Mouse (Mus musculus) kidney, embryonic 16.5 days (tissue): Measurements from ENCODE around the gene Gna15. TPM values are rescaled to one million over a fixed set of nuclear protein-coding genes. Genes with fewer than 3 reads are reported as not detected.

Source experiments
- ATAC-seq: fragments of 200-750 bp; cut with Nextera tagmentation; 2 replicates; pipeline ENCODE4 v1.8.0; 2017; ENCODE audit warnings: moderate TSS enrichment; ENCODE audit not compliant: low FRiP score, low TSS enrichment
- H3K27ac ChIP-seq: fragments of 300-500 bp; sonication (generic); 2 replicates; pipeline ENCODE4 v1.5.1; 2014; ENCODE audit warnings: low read length
- H3K27me3 ChIP-seq: fragments of 300-500 bp; sonication (generic); 2 replicates; pipeline ENCODE4 v1.6.1; 2014; ENCODE audit warnings: low read length, control low read depth, mixed read lengths; ENCODE audit not compliant: insufficient read depth
- H3K36me3 ChIP-seq: fragments of 300-500 bp; sonication (generic); 2 replicates; pipeline ENCODE4 v1.6.1; 2014; ENCODE audit warnings: low read length, control low read depth, mixed read lengths; ENCODE audit not compliant: insufficient read depth
- H3K4me1 ChIP-seq: fragments of 300-500 bp; sonication (generic); 2 replicates; pipeline ENCODE4 v1.6.1; 2014; ENCODE audit warnings: low read length, control low read depth, mixed read lengths; ENCODE audit not compliant: insufficient read depth
- H3K4me2 ChIP-seq: fragments of 300-500 bp; sonication (generic); replicated peaks from 2 replicates; pipeline ENCODE4 v1.6.1; 2014; ENCODE audit warnings: low read depth, low read length
- H3K4me3 ChIP-seq: fragments of 300-500 bp; sonication (generic); 2 replicates; pipeline ENCODE4 v1.5.1; 2014; ENCODE audit warnings: mild to moderate bottlenecking, low read length
- H3K9ac ChIP-seq: fragments of 300-500 bp; sonication (generic); replicated peaks from 2 replicates; pipeline ENCODE4 v1.6.1; 2014; ENCODE audit warnings: low read length
- H3K9me3 ChIP-seq: fragments of 300-500 bp; sonication (generic); 2 replicates; pipeline ENCODE4 v1.6.1; 2016; ENCODE audit warnings: low read length, control low read depth
- WGBS: fragments of 180-500 bp; shearing (Covaris S2); extraction: QIAGEN DNeasy Blood & Tissue Kit; methylation state at CpG from one replicate; pipeline ENCODE4 v1.1.7; 2014; 5-methylcytosine and 5-hydroxymethylcytosine counted together
- polyA plus RNA-seq: library from polyadenylated mRNA; unstranded; fragments of >200 nt; fragmentation: Nextera tagmentation; extraction: Ambion mirVana; gene quantifications from 2 replicates; pipeline ENCODE4 v1.2.1, GENCODE M21; 2015

The Gna15 gene
- polyA plus RNA-seq, 1 experiment from 2014 or later = 0.70 TPM

DNA sequence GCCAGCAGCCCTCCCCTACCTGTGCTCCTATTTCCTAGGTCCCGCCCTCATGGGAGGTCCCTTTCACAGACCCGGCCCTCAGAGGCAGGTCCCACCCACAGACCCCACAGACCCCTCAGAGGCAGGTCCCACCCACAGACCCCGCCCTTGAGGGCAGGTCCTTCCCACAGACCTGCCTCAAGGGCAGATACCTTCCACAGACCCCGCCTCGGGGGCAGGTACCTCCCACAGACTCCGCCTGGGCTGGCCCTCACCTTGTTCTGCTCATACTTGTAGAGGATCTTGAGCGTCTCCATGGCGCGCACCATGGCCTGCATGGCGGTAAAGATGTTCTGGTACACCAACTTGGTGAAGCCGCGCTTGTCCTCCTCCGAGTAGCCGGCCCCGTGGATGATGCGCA, 10.8 kb upstream of the Gna15 start:
- Histone ChIP-seq H3K4me3 (no peak overlapping the region), H3K27me3 (no peaks in the 10 kb centered on the region), H3K4me1 (no peaks in the 10 kb centered on the region), H3K9me3 (no peaks in the 10 kb centered on the region), H3K9ac (no peak overlapping the region), H3K27ac (no peak overlapping the region), H3K36me3 (peaks cover 36% of the 10 kb centered on the region), H3K4me2 (no peak overlapping the region)
- peak; percentile 58; the same call in 1 of the 2 replicates for ATAC-seq
- WGBS = 61% methylated on average over 16 of the region's 16 CpGs

DNA sequence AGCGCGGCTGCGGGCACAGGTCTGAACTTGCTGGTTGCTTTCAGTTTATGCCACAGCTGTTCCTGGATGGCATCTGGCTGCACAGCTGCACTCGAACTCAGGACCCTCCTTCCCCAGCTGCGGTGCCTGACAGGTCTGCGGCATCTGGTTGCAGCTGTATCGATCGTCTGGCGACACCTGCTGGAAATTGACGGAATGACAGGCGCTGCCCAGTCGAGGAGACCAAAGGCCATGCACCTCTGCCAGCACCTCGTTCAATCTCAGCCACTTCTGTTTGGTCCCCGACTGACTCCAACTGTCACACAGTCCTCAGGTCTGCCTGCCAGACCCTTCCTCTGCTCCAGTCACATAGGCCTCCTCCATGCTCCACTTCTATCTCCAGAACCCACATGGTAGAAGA, 2.8 kb upstream of the Gna15 start:
- peaks cover 3% of the 10 kb centered on the region; the same call in 1 of the 2 replicates for H3K4me1 ChIP-seq
- no peak overlapping the region for H3K27ac ChIP-seq
- H3K4me2 ChIP-seq = no peak overlapping the region
- H3K9ac ChIP-seq = no peak overlapping the region
- no peaks in the 10 kb centered on the region for H3K27me3 ChIP-seq
- H3K4me3 ChIP-seq = no peak overlapping the region
- H3K36me3 ChIP-seq = peaks cover 31% of the 10 kb centered on the region
- ATAC-seq = peak; percentile 73
- WGBS = 11% methylated on average over 14 of the region's 14 CpGs
- H3K9me3 ChIP-seq = no peaks in the 10 kb centered on the region

DNA sequence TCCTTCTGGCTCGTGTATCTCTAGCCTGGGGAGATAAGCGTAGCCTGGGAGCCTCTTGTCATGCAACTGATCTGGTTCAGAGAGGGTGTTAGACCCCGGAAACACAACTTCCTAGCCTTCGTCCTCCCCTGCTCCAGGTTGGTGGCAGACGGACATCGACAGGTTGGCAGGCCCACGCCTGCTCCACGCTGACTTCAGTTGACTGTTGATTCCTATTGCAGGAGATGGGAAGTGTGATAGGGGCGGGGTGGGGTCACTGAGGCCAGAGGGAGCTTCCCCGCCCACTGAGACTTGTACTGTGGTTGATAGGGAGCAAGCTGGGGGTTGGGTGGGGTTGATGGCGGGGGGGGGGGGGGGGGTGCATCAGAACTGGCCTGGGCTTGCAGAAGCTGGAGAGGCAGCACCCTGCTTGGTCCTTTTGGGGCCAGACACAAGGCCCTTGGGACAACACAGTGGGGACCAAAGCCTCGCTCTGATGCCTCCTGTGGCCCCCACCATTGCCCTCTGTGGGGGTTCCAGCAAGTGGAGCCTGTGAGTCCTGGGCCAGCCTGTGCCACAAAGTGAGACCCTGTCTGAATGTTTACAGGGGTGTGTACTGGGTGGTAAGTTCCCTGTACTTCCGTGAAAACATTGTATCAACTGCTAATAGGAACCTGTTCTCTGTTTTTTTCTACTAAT, 1.1 kb upstream of the Gna15 start:
- Histone ChIP-seq H3K27ac (no peak overlapping the region), H3K4me1 (peaks cover 3% of the 10 kb centered on the region; the same call in 1 of the 2 replicates), H3K4me3 (no peak overlapping the region), H3K9me3 (no peaks in the 10 kb centered on the region), H3K4me2 (no peak overlapping the region), H3K27me3 (no peaks in the 10 kb centered on the region), H3K9ac (no peak overlapping the region), H3K36me3 (peaks cover 15% of the 10 kb centered on the region)
- 58% methylated on average over 12 of the region's 13 CpGs for WGBS
- no peak for ATAC-seq

DNA sequence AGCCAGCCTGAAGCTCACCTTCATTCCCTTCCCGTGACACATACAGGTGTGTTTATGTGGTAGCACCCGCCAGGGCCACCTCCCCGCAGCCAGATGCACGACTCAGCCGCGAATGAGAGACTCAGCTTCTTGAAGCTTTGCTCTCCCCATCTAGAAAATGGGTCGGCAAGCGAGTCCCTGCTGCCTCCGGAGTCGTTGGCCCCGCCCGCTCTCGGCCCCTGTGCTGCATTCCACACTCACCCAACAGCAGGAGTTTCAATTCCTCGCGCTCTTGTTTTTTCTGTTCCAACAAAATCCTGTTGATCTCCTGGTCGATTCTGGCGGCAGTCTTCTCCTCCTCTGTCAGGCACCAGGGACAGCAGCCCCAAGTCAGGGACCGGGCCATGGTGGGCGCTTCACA, 455 bp downstream of the Gna15 start:
- H3K4me3 ChIP-seq = peak overlapping the region; percentile 11; the same call in 1 of the 2 replicates
- no peak for ATAC-seq
- H3K9me3 ChIP-seq = no peaks in the 10 kb centered on the region
- 24% methylated on average over 19 of the region's 19 CpGs for WGBS
- no peak overlapping the region; the same call in 1 of the 2 replicates for H3K4me2 ChIP-seq
- H3K9ac ChIP-seq = peak overlapping the region; percentile 48; the same call in 1 of the 2 replicates
- peaks cover 3% of the 10 kb centered on the region; the same call in 1 of the 2 replicates for H3K4me1 ChIP-seq
- no peak overlapping the region for H3K27ac ChIP-seq
- H3K27me3 ChIP-seq = no peaks in the 10 kb centered on the region
- H3K36me3 ChIP-seq = peaks cover 1% of the 10 kb centered on the region; the same call in 1 of the 2 replicates

DNA sequence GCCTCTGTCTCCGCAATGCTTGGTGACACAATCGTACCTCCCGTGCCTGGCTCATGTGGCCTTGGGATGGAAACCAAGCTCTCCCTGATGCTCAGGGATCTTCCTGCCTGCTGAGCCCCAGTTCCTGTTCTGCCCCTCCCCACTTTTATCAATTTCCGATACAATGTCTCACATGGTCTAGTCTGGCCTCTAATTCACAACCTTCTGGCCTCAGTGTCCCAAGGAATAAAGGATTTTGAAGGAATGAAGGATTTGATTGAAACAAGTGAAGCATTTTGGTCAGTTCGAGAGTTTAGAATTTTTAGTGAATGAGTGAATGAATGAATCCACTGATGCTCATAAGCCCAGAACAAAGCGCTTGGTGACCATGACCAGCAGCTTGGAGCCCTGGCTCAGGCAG, 883 bp downstream of the Gna15 start:
- Histone ChIP-seq H3K9ac (no peak overlapping the region), H3K9me3 (no peaks in the 10 kb centered on the region), H3K27me3 (no peaks in the 10 kb centered on the region), H3K4me1 (peaks cover 3% of the 10 kb centered on the region; the same call in 1 of the 2 replicates), H3K27ac (no peak overlapping the region), H3K4me3 (no peak overlapping the region), H3K36me3 (no peaks in the 10 kb centered on the region), H3K4me2 (no peak overlapping the region)
- no peak for ATAC-seq
- WGBS = 74% methylated on average over 6 of the region's 6 CpGs

DNA sequence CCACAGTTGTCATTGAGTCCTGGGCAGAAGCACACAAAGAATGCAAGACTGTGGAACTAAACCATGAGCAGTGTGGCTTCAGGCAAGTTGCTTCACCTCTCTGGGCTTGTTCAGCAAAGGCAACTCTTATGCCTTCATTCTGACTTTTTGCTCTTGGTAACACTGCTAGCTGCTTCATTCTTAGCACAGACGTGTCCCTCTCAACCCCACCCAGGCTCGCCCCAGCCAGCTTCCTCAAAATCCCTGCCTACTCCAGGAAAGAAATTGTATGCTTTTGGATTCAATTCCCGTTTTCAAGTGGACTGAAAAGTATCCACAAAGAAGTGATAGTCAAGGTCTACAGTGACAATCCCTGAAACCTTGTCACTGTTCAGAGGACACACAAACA, 4.1 kb downstream of the Gna15 start:
- H3K4me2 ChIP-seq = no peak overlapping the region
- peaks cover 1% of the 10 kb centered on the region; the same call in 1 of the 2 replicates for H3K4me1 ChIP-seq
- H3K27ac ChIP-seq = no peak overlapping the region
- no peaks in the 10 kb centered on the region for H3K27me3 ChIP-seq
- ATAC-seq = no peak
- no peaks in the 10 kb centered on the region for H3K9me3 ChIP-seq
- no peak overlapping the region for H3K4me3 ChIP-seq
- 75% methylated on average over 3 of the region's 3 CpGs for WGBS
- H3K36me3 ChIP-seq = no peaks in the 10 kb centered on the region
- no peak overlapping the region for H3K9ac ChIP-seq

DNA sequence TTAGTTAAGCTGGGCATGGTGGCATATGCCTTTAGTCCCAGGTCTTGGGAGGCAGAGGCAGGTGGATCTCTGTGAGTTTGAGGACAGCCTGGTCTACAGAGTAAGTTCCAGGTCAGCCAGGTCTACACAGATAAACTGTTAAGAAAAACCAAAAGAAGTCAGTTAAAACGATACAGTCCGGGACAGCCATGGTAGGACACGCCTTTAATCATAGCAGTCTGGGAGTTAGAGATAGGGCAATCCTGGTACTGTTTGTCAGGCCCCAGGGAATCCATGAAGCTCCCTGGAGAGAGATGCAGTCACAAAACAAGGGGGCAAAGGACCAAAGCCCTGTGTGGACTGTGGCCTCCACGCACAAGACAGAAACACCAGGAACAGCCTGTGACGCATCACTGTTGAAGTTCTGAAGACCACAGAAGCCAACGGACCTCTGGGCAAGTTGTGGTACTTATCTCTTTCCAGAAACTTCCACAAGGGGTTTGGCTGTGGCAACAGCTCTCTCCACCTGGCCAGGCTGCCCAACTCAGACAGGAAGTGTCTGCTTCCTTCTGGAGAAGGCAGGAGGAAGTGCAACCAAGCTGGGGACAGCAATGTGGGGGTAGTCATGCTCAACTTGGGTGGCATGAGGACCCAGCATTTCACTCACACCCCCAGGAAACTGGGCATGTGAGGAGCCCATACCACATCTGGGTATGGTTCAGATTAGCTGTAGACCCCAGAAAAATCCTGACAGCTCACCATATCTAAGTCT, 4.6 kb downstream of the Gna15 start:
- no peak overlapping the region for H3K4me3 ChIP-seq
- H3K36me3 ChIP-seq = no peaks in the 10 kb centered on the region
- ATAC-seq = no peak
- no peak overlapping the region for H3K27ac ChIP-seq
- no peaks in the 10 kb centered on the region for H3K27me3 ChIP-seq
- 84% methylated on average over 6 of the region's 6 CpGs for WGBS
- H3K4me1 ChIP-seq = no peaks in the 10 kb centered on the region; the same call in 1 of the 2 replicates
- no peak overlapping the region for H3K9ac ChIP-seq
- no peak overlapping the region for H3K4me2 ChIP-seq
- no peaks in the 10 kb centered on the region for H3K9me3 ChIP-seq

DNA sequence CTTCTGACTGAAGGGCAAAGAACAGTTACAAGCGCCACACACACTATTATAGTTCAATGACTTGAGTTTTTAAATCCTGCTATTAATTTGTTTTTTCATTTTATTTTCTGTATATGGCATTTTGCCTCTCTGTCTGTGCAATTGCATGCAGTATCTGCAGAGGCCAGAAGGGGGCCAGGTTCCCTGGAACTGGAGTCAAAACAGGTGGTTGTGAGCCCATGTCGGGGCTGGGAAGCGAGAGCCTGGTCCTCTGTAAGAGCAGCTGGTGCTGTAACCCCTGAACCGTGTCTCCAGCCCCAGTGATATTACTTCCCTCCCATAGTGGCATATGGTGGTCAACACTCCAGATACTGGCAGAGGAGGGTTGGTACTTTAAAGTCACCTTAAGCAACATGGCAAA, 5.5 kb downstream of the Gna15 start:
- H3K4me1 ChIP-seq = no peaks in the 10 kb centered on the region; the same call in 1 of the 2 replicates
- no peak overlapping the region for H3K4me3 ChIP-seq
- H3K9ac ChIP-seq = no peak overlapping the region
- H3K4me2 ChIP-seq = no peak overlapping the region
- 11% methylated on average over 4 of the region's 4 CpGs for WGBS
- peak; percentile 80 for ATAC-seq
- no peak overlapping the region for H3K27ac ChIP-seq
- no peaks in the 10 kb centered on the region for H3K27me3 ChIP-seq
- peaks cover 4% of the 10 kb centered on the region; the same call in 1 of the 2 replicates for H3K9me3 ChIP-seq
- no peaks in the 10 kb centered on the region for H3K36me3 ChIP-seq

DNA sequence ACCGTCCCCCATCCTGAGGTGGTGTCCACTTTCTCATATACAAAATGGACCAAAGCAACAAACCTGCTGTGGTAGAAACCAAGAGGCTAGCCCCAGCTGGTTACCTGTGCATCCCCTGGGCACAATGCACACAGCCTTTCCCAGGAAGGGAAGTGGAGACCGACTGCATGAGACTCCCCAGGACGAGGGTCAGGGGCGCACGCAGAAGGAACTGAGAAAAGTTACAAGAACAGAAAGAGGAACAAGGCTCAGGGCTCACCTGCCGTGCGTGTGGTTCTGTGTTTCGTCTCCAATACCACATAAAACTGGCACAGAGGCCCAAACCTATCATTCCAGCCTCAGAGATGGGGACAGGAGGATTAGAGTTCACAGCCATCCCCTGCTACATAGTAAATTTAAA, 6.8 kb downstream of the Gna15 start:
- 78% methylated on average over 8 of the region's 8 CpGs for WGBS
- peaks cover 4% of the 10 kb centered on the region; the same call in 1 of the 2 replicates for H3K9me3 ChIP-seq
- H3K4me2 ChIP-seq = no peak overlapping the region
- no peaks in the 10 kb centered on the region for H3K27me3 ChIP-seq
- ATAC-seq = no peak
- no peak overlapping the region for H3K27ac ChIP-seq
- H3K36me3 ChIP-seq = no peaks in the 10 kb centered on the region
- no peak overlapping the region for H3K4me3 ChIP-seq
- H3K9ac ChIP-seq = no peak overlapping the region
- no peaks in the 10 kb centered on the region for H3K4me1 ChIP-seq

DNA sequence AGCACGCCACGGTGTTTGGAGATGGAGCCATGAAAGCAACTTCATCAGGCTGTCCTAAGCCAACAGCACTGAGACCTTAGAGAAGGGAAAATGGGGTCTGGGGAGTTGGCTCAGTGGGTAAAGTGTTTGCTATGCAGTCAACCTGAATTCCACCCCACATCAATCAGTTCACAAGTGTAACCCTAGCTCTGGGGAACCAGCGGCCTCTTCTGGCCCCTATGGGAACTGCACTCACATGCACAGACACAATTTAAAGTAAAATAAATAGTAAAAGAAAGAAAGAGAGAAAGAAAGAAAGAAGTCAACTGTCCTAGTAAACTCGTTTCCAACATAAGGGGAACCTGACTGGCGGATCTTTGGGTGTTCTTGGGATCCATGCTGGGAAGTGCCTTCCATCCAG, 10.2 kb downstream of the Gna15 start:
- Histone ChIP-seq H3K4me2 (no peak overlapping the region), H3K4me1 (no peaks in the 10 kb centered on the region), H3K27me3 (peaks cover 4% of the 10 kb centered on the region; the same call in 1 of the 2 replicates), H3K4me3 (no peak overlapping the region), H3K9ac (no peak overlapping the region), H3K9me3 (peaks cover 4% of the 10 kb centered on the region; the same call in 1 of the 2 replicates), H3K27ac (no peak overlapping the region), H3K36me3 (no peaks in the 10 kb centered on the region)
- ATAC-seq = no peak
- WGBS = 85% methylated on average over 5 of the region's 5 CpGs
